Mouse (Mus musculus): Measurements from ENCODE around the gene Tc2n.

The Tc2n gene

DNA sequence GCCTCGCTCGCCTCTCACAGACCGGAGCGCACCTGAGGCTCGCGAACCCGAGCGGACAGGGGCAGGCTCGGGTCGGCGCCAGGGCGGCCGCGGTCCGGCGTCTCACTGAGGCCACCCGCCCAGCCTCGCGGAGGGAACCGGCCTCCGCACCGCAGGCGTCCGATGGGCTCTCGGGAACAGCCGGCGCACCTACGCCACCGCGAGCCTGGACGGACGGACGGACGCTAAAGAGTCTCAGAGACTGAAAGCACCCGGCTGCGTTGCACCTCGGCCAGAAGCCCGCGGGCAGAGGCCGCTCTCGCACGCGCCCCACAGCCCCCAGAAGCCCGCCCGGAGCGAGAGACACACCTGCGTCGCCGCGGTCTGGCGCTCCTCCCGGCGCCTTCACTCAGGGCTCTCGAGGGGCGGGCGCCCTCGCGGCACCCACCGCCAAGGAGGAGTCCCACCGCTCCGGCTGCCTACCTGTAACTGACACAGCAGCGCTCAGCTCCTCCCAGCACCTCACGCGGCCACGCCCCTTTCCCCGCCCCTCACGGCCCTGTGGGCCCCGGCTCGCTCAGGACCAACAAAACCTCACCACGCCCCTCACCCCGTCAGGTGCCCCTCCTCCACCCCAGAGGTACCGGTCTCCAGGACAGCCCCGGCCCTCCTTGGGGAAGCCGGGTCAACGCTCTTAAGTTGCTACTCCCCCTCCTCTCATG, at the start of gene Tc2n:
Tc2n (minus strand) TSS at position 470 of the 701 bp plus-strand sequence.
- DNase-seq (ENCODE audit: low read depth, low spot score): peak; percentile 29

DNA sequence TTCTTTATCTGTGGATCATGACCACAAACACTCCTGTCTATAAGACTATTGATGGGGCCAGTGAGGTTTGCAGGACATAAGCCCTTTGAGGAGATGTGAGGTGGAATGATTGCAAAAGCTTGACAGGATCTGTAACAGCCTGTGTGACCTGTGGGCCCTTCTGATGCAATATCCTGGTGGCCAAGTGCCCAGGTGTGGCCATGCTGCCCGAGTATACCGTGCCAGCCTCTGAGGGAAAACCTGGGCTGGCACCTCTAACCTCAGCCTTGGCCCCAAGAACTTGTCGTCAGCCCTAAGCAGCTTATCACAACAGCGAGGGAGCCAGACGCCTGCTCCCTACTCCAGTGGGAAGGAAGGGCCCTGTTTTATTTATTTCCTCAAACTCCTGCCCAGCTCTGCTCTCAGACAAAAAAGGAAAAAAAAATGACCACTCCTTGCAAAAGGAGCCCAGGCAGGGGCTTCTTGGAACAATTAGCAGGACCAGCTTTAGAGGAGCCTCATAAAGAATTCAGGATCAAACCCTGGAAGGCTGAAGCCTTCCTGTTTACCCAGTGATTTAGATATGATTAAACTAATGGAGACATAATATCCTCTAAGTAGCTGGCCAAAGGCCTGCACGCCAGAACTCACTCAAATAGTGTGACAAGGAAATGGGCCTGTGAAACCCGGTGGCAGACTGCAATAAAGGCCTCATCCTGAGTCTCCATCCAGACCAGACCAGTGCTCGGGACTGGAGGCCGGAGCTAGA, 49.2 kb upstream of the Tc2n start:
- peak; percentile 17 for DNase-seq (ENCODE audit: low read depth, low spot score)

DNA sequence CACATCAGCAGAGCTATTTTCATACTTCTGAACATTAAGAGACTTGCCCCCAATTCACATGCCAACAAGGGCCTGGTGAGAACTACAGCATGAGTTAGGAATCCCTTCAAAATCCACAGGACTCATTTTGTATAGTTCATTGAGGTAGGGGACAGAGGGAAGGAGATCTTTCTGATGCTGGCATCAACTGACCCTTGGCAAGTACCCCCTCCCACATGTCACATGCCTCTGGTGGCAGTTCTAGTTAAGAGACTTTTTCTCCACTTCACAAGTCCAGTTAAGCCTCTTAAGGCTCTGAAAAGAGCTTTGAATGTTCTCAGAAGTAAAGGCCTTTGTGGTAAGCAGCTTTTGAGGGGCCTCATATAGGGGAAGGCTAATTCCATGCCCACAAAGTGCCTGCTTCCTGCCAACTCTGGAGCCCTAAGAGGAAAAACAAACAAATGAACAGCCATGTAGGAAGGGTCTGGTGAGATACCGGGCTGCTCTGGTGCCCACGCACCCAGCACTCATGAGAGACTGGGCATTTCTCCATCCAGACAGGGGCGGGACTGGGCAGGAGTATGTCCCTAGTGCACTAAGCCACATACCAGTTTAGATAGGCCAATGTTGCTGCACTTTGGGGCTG, 48.0 kb upstream of the Tc2n start:
- DNase-seq (ENCODE audit: low read depth, low spot score): no peak

- DNase-seq (ENCODE audit: low read depth, low spot score): no peak
These were observed 46.5 kb upstream of the Tc2n start for GRCm38 (mm10) chr12:101764870-101765269.

DNA sequence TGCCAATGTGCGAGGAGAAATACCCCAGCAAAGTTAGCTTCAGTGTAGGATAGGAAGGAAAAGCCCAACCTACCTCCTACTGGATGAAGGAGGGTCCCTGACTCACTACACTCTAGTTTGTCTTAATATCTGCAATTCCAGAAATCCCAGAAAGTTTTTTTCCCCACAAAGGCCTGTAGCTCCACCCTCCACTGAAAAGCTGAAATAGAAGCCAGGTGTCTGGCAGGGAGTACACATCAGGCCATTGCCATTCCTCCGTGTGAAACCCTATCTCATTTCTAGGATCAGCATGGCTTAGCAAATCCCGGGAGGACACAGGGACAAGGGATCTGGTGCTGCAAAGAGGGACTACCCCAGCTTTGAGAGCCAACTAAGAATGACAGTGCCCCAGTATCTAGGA, 44.7 kb upstream of the Tc2n start:
- no peak for DNase-seq (ENCODE audit: low read depth, low spot score)

GRCm38 (mm10) chr12:101762054-101762453, 43.7 kb upstream of the Tc2n start:
- no peak for DNase-seq (ENCODE audit: low read depth, low spot score)

DNA sequence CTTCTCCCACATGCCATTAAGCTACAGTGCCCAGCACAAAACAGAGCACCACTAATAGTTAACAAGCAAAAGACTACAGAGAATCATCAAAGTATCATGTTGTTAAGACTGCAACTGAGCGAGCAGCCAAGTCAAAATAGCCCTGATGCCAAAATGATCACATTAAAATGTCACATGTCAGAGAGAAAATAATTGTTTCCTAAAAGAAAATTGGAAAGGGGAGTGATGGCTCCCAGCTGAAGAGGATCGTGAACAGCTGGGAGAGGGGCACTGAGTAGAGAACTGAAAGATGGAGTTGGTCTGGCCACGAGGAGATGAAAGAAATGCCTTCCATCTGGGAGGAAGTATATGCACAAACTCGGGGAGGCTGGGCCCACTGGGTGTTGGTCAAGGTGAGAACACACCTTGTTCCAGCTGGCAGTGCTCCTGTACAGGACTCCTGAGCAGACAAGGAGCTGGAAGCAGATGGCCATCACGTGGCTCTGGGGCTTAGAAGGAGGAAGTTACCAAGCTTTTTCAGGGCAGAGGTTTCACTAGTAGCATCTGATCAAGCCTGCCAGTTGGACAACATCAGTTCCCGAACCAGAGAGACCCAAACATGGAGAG, 41.2 kb upstream of the Tc2n start:
- no peak for DNase-seq (ENCODE audit: low read depth, low spot score)

DNA sequence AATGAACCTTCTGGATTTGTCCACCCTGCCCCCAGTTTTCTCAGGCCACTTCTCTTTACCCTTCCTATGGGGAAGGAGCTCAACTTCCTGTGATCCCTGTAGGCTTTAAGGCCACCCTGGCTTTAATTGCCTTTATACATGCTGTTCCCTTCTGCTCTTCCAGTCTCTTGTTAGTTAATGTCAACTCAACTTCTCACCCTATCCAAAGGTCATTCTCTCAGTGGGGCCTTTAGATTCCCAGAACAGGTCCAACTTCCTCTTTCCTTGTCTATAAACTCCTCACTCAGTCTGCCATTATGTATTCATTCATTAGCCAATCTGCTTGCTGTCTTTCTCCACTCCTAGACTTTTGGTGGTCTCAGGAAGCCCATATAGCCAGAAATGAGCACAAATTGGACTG, 40.4 kb upstream of the Tc2n start:
- DNase-seq (ENCODE audit: low read depth, low spot score): no peak

- DNase-seq (ENCODE audit: low read depth, low spot score): no peak
These were observed 24.1 kb upstream of the Tc2n start for GRCm38 (mm10) chr12:101742375-101742774.

DNA sequence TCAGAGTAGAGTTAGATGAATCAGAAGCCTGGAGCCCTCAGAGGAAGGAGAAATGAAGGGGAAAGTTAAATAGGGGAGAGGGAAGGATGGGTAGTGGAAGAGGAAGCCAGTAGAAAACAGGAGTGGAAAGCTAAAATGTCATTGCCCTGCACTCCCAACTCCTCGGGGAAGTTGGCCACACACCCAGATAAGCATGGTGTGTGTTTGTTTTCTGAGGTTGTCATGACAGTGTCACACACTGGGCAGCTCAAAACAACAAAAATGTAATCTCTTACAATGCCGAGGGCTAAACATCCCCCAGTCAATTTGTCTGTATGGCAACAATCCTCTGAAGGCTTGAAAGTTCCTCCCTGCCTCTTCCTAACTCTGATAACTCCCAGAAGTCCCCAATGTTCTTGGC, 22.2 kb upstream of the Tc2n start:
- no peak for DNase-seq (ENCODE audit: low read depth, low spot score)

DNA sequence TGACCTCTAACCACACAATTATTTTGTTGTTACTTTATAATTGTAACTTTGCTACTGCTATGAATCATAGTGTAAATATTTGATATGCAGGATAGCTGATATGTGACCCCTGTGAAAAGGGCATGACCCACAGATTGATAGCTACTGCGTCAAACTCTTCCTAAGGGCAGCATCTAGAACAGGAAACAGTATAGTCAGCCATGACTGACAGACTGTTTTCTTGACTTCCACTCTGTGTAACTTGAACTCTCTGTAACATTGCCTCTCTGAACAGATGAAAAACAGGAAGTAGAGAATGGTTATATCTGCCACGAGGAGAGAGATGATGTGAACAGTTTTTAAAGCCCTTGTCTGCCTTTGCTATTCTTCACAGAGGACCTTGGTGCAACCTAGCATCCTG, 21.7 kb upstream of the Tc2n start:
- DNase-seq (ENCODE audit: low read depth, low spot score): no peak

- no peak for DNase-seq (ENCODE audit: low read depth, low spot score)
These were observed 430 bp upstream of the Tc2n start for GRCm38 (mm10) chr12:101718755-101719150.

GRCm38 (mm10) chr12:101699176-101699575, 19.1 kb downstream of the Tc2n start:
- no peak for DNase-seq (ENCODE audit: low read depth, low spot score)

- no peak for DNase-seq (ENCODE audit: low read depth, low spot score)
These were observed 21.8 kb downstream of the Tc2n start for GRCm38 (mm10) chr12:101696521-101696920.

DNA sequence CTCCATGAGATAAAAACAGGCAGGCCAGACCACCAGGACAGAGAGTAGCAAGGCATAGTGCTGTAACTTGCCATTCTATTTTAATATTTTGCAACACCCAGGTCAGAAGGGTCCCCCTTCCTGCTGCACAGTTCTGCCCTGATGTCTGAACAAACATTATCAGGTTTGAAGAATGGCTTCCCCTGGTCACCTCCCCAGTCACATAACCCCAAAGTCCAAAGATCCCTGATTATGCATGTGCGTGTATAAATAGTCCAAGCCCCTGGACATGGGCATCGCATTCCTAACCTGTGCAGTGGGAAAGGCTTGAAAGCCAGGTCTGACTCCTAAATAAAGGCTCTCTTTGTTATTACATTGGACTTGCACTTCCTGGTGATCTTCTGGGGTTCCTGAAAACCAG, 37.8 kb downstream of the Tc2n start:
- no peak for DNase-seq (ENCODE audit: low read depth, low spot score)

- no peak for DNase-seq (ENCODE audit: low read depth, low spot score)
These were observed 50.8 kb downstream of the Tc2n start for GRCm38 (mm10) chr12:101667502-101667901.

- DNase-seq (ENCODE audit: low read depth, low spot score): no peak
These were observed 85.2 kb downstream of the Tc2n start for GRCm38 (mm10) chr12:101633137-101633536.

DNA sequence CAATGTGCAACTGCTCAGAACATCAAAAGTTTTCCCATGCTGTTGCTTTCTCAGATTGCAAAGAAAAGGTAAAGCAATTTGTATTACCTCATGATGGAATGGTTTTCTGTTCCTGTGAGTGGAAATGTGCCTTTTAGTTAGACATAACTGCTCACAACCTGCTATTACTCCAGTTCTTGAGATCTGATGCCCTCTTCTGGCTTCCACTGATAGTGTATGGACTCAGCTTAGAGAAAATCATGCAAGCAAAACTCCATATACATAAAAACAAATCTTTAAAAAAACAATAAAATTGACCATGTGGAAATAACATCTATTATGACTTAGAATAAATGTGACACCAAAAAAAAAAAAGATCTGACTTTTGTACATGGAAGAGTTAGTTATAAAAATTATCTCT, 111.7 kb downstream of the Tc2n start:
- peak; percentile 8 for DNase-seq (ENCODE audit: low read depth, low spot score)

Data from brain, adult 2 months (tissue).